Mouse (Mus musculus): ENCODE results near the gene Sqstm1. TPM values are rescaled to one million over a fixed set of nuclear protein-coding genes. Genes with fewer than 3 reads are reported as not detected.

Gene Sqstm1
- total RNA-seq, 2 experiments from 2014 or later = 376 to 655 TPM

- no peak for DNase-seq
- H3K27ac ChIP-seq = peak overlapping the region; percentile 71
- H3K4me3 ChIP-seq = peak overlapping the region; percentile 92; the same call in 1 of the 2 replicates
- no peak for TF ChIP-seq CTCF (IDR thresholded peaks at IDR 0.05)
- intact Hi-C loops (cut with DNase I) = loop anchor here (2.0 kb wide), 1 partner anchor 52 kb away; no protein-coding TSS in a partner anchor
Measured at GRCm38 (mm10) chr11:50238821-50239791, 28.5 kb upstream of the Sqstm1 start.

DNA sequence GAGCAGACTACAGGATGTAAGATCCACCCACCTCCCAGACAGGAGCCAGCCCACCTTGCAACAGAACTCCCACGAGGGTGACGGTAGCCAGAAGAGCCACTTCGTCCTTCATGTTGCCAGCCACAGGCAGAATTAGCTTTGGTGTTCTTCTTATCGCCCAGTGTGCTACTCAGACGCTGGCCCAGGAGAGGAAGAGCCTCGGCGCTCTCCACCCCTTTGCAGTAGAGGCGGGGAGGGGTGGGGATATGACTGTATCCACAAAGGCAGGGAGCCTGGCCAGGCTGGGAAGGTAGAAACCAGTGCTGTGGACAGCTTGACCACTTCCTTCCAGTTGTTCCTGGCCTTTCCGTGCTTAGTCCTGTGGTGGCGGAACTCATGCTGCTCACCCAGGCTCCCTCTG lies 27.7 kb upstream of the Sqstm1 start, which contains the start of gene Ltc4s:
Gene Ltc4s, minus strand, starts transcription at position 293 of the 400 bp plus-strand sequence.
- DNase-seq = peak; percentile 50
- intact Hi-C loops (cut with DNase I) = loop anchor here (2.0 kb wide), 1 partner anchor 52 kb away; no protein-coding TSS in a partner anchor
- Histone ChIP-seq H3K27ac (peak within 1 kb of the TSS; percentile 71), H3K4me3 (peak within 1 kb of the TSS; percentile 92)
- TF ChIP-seq CTCF (IDR thresholded peaks at IDR 0.05) = no peak

- Histone ChIP-seq H3K27ac (peak overlapping the region; percentile 71), H3K4me3 (peak overlapping the region; percentile 92)
- peak; percentile 53 for DNase-seq
- intact Hi-C loops (cut with DNase I) = loop anchor here (1.0 kb wide), 1 partner anchor 127 kb away; no protein-coding TSS in a partner anchor
- TF ChIP-seq CTCF (IDR thresholded peaks at IDR 0.05) = no peak
Measured at GRCm38 (mm10) chr11:50236937-50237835, 26.6 kb upstream of the Sqstm1 start.

- Histone ChIP-seq H3K4me3 (peak overlapping the region; percentile 92), H3K27ac (peak overlapping the region; percentile 71)
- peak; percentile 95 for DNase-seq
- TF ChIP-seq CTCF (IDR thresholded peaks at IDR 0.05) = peak; percentile 75
- intact Hi-C loops (cut with DNase I) = loop anchor here (1.0 kb wide), 1 partner anchor 128 kb away; no protein-coding TSS in a partner anchor
Measured at GRCm38 (mm10) chr11:50236540-50236936, 25.9 kb upstream of the Sqstm1 start.

DNA sequence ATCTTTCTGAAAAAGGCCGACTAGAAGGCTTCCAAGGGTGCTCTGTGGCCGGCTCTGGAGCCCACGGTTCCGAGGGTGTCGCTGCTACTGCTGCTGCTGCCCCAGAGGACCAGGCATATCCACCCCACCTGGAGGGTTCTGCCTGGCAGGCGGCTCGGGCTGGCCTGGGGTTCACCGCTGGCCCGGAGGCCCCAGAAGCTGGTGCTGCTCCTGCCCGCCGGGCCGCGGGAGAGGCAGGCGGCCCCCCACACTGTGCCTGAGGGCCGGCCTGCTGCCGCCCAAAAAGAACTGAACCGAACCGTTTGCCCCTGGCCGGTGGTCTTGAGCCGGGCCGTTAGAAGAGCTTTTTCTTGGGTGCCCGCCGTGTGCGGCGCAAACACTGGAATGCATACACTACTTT lies 24.0 kb upstream of the Sqstm1 start:
- Histone ChIP-seq H3K27ac (no peak overlapping the region), H3K4me3 (no peak overlapping the region)
- intact Hi-C loops (cut with DNase I) = no loop called here
- no peak for DNase-seq
- no peak for TF ChIP-seq CTCF (IDR thresholded peaks at IDR 0.05)

- no peak for DNase-seq
- peak; percentile 49 for TF ChIP-seq CTCF (IDR thresholded peaks at IDR 0.05)
- Histone ChIP-seq H3K27ac (no peak overlapping the region), H3K4me3 (no peak overlapping the region)
- intact Hi-C loops (cut with DNase I) = no loop called here
Measured at GRCm38 (mm10) chr11:50233993-50234392, 23.4 kb upstream of the Sqstm1 start.

GRCm38 (mm10) chr11:50233022-50233421 lies 22.4 kb upstream of the Sqstm1 start:
- no peak for DNase-seq
- intact Hi-C loops (cut with DNase I) = no loop called here
- TF ChIP-seq CTCF (IDR thresholded peaks at IDR 0.05) = no peak
- Histone ChIP-seq H3K4me3 (no peak overlapping the region), H3K27ac (no peak overlapping the region)

- DNase-seq = no peak
- intact Hi-C loops (cut with DNase I) = loop anchor here (1.0 kb wide), 1 partner anchor 70 kb away; no protein-coding TSS in a partner anchor
- H3K27ac ChIP-seq = no peak overlapping the region
- no peak overlapping the region for H3K4me3 ChIP-seq
- peak; percentile 72 for TF ChIP-seq CTCF (IDR thresholded peaks at IDR 0.05)
Measured at GRCm38 (mm10) chr11:50231411-50231810, 20.8 kb upstream of the Sqstm1 start.

- intact Hi-C loops (cut with DNase I) = loop anchor here (1.0 kb wide), 1 partner anchor 69 kb away; no protein-coding TSS in a partner anchor
- Histone ChIP-seq H3K4me3 (no peak overlapping the region), H3K27ac (no peak overlapping the region)
- DNase-seq = no peak
- no peak for TF ChIP-seq CTCF (IDR thresholded peaks at IDR 0.05)
Measured at GRCm38 (mm10) chr11:50230481-50231304, 20.1 kb upstream of the Sqstm1 start.

GRCm38 (mm10) chr11:50229252-50229910 lies 18.8 kb upstream of the Sqstm1 start:
- Histone ChIP-seq H3K4me3 (0 out of 2 replicates have a peak overlapping the region, but pooled peaks have one; percentile 21), H3K27ac (peak overlapping the region; percentile 65)
- TF ChIP-seq CTCF (IDR thresholded peaks at IDR 0.05) = no peak
- peak; percentile 73 for DNase-seq
- intact Hi-C loops (cut with DNase I) = no loop called here

GRCm38 (mm10) chr11:50228772-50229171 lies 18.1 kb upstream of the Sqstm1 start:
- Histone ChIP-seq H3K4me3 (peak overlapping the region; percentile 11; the same call in 1 of the 2 replicates), H3K27ac (peak overlapping the region; percentile 65)
- DNase-seq = peak; percentile 61
- intact Hi-C loops (cut with DNase I) = no loop called here
- TF ChIP-seq CTCF (IDR thresholded peaks at IDR 0.05) = no peak

Measured in gastrocnemius, adult 2 months (tissue).